Mouse (Mus musculus): Measurements from ENCODE around the gene Miox. TPM values are rescaled to one million over a fixed set of nuclear protein-coding genes. Genes with fewer than 3 reads are reported as not detected.

Miox gene
- polyA plus RNA-seq, 1 experiment from 2014 or later: not detected

DNA sequence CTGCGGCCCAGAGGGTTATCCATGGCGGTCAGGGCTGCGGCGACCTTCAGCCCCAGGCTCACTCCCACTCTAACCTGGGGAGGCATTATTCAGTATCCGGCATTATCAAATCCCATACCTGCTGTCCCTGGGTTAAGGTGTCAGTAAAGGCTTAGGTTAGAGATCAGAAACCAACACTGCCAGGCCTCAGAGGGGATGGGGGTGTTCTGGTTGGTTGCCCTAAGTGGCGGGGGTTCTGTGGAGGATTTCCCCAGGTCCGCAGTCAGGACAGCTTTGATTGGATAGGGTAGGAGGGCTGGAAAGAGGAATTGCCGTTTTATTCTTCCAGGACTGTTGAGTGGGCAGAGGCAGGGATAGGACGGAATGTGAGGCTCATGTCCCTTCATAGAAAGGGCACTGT is 40.1 kb downstream of the Miox start:
- peak overlapping the region; percentile 63 for H3K4me3 ChIP-seq
- peak overlapping the region; percentile 69 for H3K4me2 ChIP-seq (replicated peaks)
- peaks cover 42% of the 10 kb centered on the region for H3K27me3 ChIP-seq
- 50% methylated on average over 9 of the region's 9 CpGs for WGBS
- H3K9me3 ChIP-seq (replicated peaks): no peaks in the 10 kb centered on the region
- H3K9ac ChIP-seq: peak overlapping the region; percentile 73
- no peak for ATAC-seq (ENCODE audit: low FRiP score)
- H3K4me1 ChIP-seq: peaks cover 28% of the 10 kb centered on the region
- peak overlapping the region; percentile 95; the same call in 1 of the 2 replicates for H3K27ac ChIP-seq
- peaks cover 36% of the 10 kb centered on the region for H3K36me3 ChIP-seq

GRCm38 (mm10) chr15:89374801-89375534 is 40.8 kb downstream of the Miox start:
- Histone ChIP-seq H3K4me3 (no peak overlapping the region), H3K36me3 (peaks cover 30% of the 10 kb centered on the region), H3K4me1 (peaks cover 31% of the 10 kb centered on the region), H3K9me3 (replicated peaks) (no peaks in the 10 kb centered on the region), H3K27me3 (peaks cover 47% of the 10 kb centered on the region), H3K9ac (no peak overlapping the region), H3K27ac (no peak overlapping the region), H3K4me2 (replicated peaks) (no peak overlapping the region)
- no peak for ATAC-seq (ENCODE audit: low FRiP score)
- 91% methylated on average over 17 of the region's 17 CpGs for WGBS

GRCm38 (mm10) chr15:89376040-89376439 is 41.8 kb downstream of the Miox start:
- Histone ChIP-seq H3K27ac (no peak overlapping the region), H3K4me1 (peaks cover 31% of the 10 kb centered on the region), H3K9me3 (replicated peaks) (no peaks in the 10 kb centered on the region), H3K4me2 (replicated peaks) (no peak overlapping the region), H3K27me3 (peaks cover 55% of the 10 kb centered on the region), H3K9ac (no peak overlapping the region), H3K4me3 (no peak overlapping the region), H3K36me3 (peaks cover 19% of the 10 kb centered on the region)
- ATAC-seq (ENCODE audit: low FRiP score): no peak
- 77% methylated on average over 7 of the region's 7 CpGs for WGBS

GRCm38 (mm10) chr15:89376957-89377356 is 42.8 kb downstream of the Miox start, which contains the start of gene Tymp:
Gene Tymp, minus strand, starts transcription at chr15:89377039.
- 20% methylated on average over 16 of the region's 16 CpGs for WGBS
- no peak within 1 kb of the TSS for H3K27ac ChIP-seq
- no peak within 1 kb of the TSS for H3K4me2 ChIP-seq (replicated peaks)
- no peak within 1 kb of the TSS for H3K4me3 ChIP-seq
- peaks cover 10% of the 10 kb centered on the region for H3K36me3 ChIP-seq
- H3K9ac ChIP-seq: no peak within 1 kb of the TSS
- H3K4me1 ChIP-seq: peaks cover 31% of the 10 kb centered on the region
- no peak for ATAC-seq (ENCODE audit: low FRiP score)
- H3K9me3 ChIP-seq (replicated peaks): no peaks in the 10 kb centered on the region
- peaks cover 60% of the 10 kb centered on the region for H3K27me3 ChIP-seq

DNA sequence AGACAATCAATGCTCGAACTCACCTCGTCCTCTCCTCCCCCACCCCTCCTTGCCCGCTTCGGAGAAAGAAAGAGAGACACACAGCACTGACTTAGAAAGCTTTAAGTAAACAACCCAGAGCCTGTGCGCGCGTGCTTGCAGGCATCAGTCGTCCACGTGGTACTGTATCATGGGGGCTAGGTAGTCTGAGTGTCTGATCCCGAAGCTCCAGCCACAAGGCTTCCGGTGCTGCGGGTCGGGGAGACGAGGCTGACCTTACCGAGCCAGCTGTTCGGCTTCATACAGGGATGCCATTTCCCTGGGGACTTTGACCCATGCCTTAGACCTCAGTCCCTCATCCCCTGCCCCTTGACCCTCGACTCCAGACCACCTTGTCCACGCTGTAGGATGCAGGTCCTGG is 43.2 kb downstream of the Miox start:
- 6% methylated on average over 18 of the region's 18 CpGs for WGBS
- Histone ChIP-seq H3K9ac (no peak overlapping the region), H3K27ac (no peak overlapping the region), H3K4me1 (peaks cover 31% of the 10 kb centered on the region), H3K4me3 (no peak overlapping the region), H3K27me3 (peaks cover 62% of the 10 kb centered on the region), H3K4me2 (replicated peaks) (no peak overlapping the region), H3K9me3 (replicated peaks) (no peaks in the 10 kb centered on the region), H3K36me3 (peaks cover 6% of the 10 kb centered on the region)
- no peak for ATAC-seq (ENCODE audit: low FRiP score)

- Histone ChIP-seq H3K4me1 (peaks cover 24% of the 10 kb centered on the region), H3K27ac (no peak overlapping the region), H3K4me2 (replicated peaks) (peak overlapping the region; percentile 64), H3K36me3 (no peaks in the 10 kb centered on the region), H3K9me3 (replicated peaks) (no peaks in the 10 kb centered on the region), H3K4me3 (peak overlapping the region; percentile 35), H3K9ac (peak overlapping the region; percentile 50; the same call in 1 of the 2 replicates), H3K27me3 (peaks cover 62% of the 10 kb centered on the region)
- no peak for ATAC-seq (ENCODE audit: low FRiP score)
- 12% methylated on average over 46 of the region's 46 CpGs for WGBS
Observed at GRCm38 (mm10) chr15:89377938-89378828, 44.0 kb downstream of the Miox start.

DNA sequence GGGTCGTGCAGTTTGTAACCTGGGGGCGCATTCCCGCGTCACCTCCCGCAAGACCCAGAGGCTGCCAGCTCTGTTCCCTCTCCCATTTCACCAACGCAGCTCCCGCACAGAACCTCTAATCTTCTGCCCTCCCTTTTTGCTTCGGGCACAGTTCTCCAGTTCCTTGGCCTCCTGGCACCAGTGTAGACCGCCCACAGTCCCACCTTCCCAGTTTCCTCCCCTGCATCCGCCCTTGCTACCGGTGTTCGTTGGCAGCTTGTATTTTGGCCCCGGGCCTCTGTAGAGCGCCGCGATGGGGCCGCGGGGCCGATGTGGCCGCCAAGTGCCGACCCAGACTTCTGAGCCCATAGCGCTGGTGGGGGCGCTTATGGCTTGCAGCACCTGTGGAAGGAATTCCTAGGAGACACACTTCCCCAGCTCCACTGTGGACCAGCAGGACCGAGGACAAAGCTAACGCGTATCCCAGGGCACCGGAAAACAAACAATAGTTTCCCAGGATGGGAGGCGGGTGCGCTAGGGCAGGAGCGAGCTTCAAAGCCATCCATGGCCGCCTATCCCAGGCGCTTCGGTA is 44.7 kb downstream of the Miox start, which contains the start of gene Odf3b:
Gene Odf3b, minus strand, starts transcription at position 452 of the 571 bp plus-strand sequence.
- Histone ChIP-seq H3K9me3 (replicated peaks) (no peaks in the 10 kb centered on the region), H3K36me3 (no peaks in the 10 kb centered on the region), H3K9ac (peak within 1 kb of the TSS; percentile 50), H3K27me3 (peaks cover 62% of the 10 kb centered on the region), H3K27ac (no peak within 1 kb of the TSS), H3K4me3 (peak within 1 kb of the TSS; percentile 35), H3K4me1 (peaks cover 23% of the 10 kb centered on the region), H3K4me2 (replicated peaks) (peak within 1 kb of the TSS; percentile 64)
- WGBS: under 1% methylated on average over 33 of the region's 33 CpGs
- no peak for ATAC-seq (ENCODE audit: low FRiP score)

DNA sequence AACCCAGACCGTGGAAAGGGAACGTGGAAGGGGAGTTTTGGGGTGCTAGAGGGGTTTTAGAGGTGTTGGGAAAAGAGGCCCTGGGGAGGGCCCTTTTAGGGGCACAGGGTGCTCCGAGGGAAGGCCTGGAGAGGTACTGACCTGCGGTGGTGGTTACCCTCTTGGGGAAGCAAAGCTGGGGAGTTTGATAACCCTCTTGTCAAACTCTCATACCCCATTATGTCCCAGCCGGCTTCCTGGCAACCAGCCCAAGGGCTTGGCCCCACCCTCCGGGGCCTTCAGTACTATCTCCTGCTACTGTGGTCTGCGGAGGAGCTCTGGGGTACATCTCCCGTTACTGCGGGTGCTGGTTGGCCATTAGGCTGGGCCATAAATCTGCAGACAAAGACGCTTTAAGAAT is 45.2 kb downstream of the Miox start:
- Histone ChIP-seq H3K4me3 (peak overlapping the region; percentile 35), H3K4me2 (replicated peaks) (peak overlapping the region; percentile 64), H3K9ac (no peak overlapping the region), H3K36me3 (no peaks in the 10 kb centered on the region), H3K27me3 (peaks cover 65% of the 10 kb centered on the region), H3K9me3 (replicated peaks) (no peaks in the 10 kb centered on the region), H3K27ac (no peak overlapping the region), H3K4me1 (peaks cover 20% of the 10 kb centered on the region)
- no peak for ATAC-seq (ENCODE audit: low FRiP score)
- 12% methylated on average over 10 of the region's 10 CpGs for WGBS

DNA sequence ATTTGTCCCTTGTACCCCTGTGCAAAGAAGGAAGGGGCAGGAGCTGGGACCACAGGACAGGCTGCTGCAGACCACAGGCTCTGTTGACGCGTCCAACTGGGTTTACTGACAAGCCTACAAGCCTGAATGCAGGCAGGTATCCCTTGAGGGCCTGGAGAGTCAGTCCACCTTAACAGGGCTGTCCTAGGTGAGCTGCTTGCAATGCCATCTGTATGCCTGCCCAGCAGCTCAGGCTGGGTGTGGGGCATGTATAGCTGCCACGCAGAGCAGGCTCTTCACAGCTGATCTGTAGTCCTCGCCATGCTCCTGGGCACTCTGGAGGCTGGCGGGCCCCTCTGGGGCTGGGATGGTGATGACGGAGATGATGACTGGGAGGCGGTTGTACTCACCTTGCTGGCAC is 50.4 kb downstream of the Miox start, which contains the start of gene Klhdc7b:
Gene Klhdc7b, plus strand, starts transcription at position 301 of the 400 bp plus-strand sequence.
- Histone ChIP-seq H3K4me1 (peaks cover under 1% of the 10 kb centered on the region; the same call in 1 of the 2 replicates), H3K36me3 (no peaks in the 10 kb centered on the region), H3K9ac (no peak within 1 kb of the TSS), H3K27me3 (peaks cover 25% of the 10 kb centered on the region), H3K4me2 (replicated peaks) (no peak within 1 kb of the TSS), H3K27ac (no peak within 1 kb of the TSS), H3K9me3 (replicated peaks) (no peaks in the 10 kb centered on the region), H3K4me3 (no peak within 1 kb of the TSS)
- ATAC-seq (ENCODE audit: low FRiP score): no peak
- WGBS: 86% methylated on average over 7 of the region's 7 CpGs

Small RNA genes within 50 kb of the gene (microRNA-seq; reads per million reads assigned to microRNA genes)
- not detected for gene Mir6959

Other genes with a start within 250 kb of the Miox start
- gene Selenoo, start 245.3 kb upstream of the Miox start, polyA plus RNA-seq (2016; fragmentation: Nextera tagmentation; extraction: Ambion mirVana): 23.9 and 24.8 TPM in 2 replicates
- gene Tubgcp6, start 211.3 kb upstream of the Miox start, polyA plus RNA-seq (2016; fragmentation: Nextera tagmentation; extraction: Ambion mirVana): 22.3 and 22.8 TPM in 2 replicates
- gene Hdac10, start 205.7 kb upstream of the Miox start, polyA plus RNA-seq (2016; fragmentation: Nextera tagmentation; extraction: Ambion mirVana): 18.8 and 22.0 TPM in 2 replicates
- gene Mapk12, start 193.7 kb upstream of the Miox start, polyA plus RNA-seq (2016; fragmentation: Nextera tagmentation; extraction: Ambion mirVana): 10.0 and 11.4 TPM in 2 replicates
- gene Mapk11, start 184.8 kb upstream of the Miox start, polyA plus RNA-seq (2016; fragmentation: Nextera tagmentation; extraction: Ambion mirVana): 39.0 and 41.9 TPM in 2 replicates
- gene Plxnb2, start 153.6 kb upstream of the Miox start, polyA plus RNA-seq (2016; fragmentation: Nextera tagmentation; extraction: Ambion mirVana): 167 and 169 TPM in 2 replicates
- 54.6 and 57.7 TPM in 2 replicates for gene Dennd6b, start 137.9 kb upstream of the Miox start, polyA plus RNA-seq (2016; fragmentation: Nextera tagmentation; extraction: Ambion mirVana)
- gene Ppp6r2, start 122.8 kb upstream of the Miox start, polyA plus RNA-seq (2016; fragmentation: Nextera tagmentation; extraction: Ambion mirVana): 62.3 and 65.2 TPM in 2 replicates
- gene Sbf1, start 19.1 kb upstream of the Miox start, polyA plus RNA-seq (2016; fragmentation: Nextera tagmentation; extraction: Ambion mirVana): 81.1 and 95.5 TPM in 2 replicates
- not detected in 2 replicates for gene Adm2, start 11.7 kb upstream of the Miox start, polyA plus RNA-seq (2016; fragmentation: Nextera tagmentation; extraction: Ambion mirVana)
- 42.5 and 47.3 TPM in 2 replicates for gene Lmf2, start 21.3 kb downstream of the Miox start, polyA plus RNA-seq (2016; fragmentation: Nextera tagmentation; extraction: Ambion mirVana)
- 140 and 151 TPM in 2 replicates for gene Ncaph2, start 21.3 kb downstream of the Miox start, polyA plus RNA-seq (2016; fragmentation: Nextera tagmentation; extraction: Ambion mirVana)
- gene Sco2, start 39.4 kb downstream of the Miox start, polyA plus RNA-seq (2016; fragmentation: Nextera tagmentation; extraction: Ambion mirVana): 4.9 and 6.5 TPM in 2 replicates
- gene Tymp, start 42.6 kb downstream of the Miox start, polyA plus RNA-seq (2016; fragmentation: Nextera tagmentation; extraction: Ambion mirVana): 1.4 and 1.6 TPM in 2 replicates
- 2.6 and 3.2 TPM in 2 replicates for gene Odf3b, start 44.9 kb downstream of the Miox start, polyA plus RNA-seq (2016; fragmentation: Nextera tagmentation; extraction: Ambion mirVana)
- gene Klhdc7b, start 50.5 kb downstream of the Miox start, polyA plus RNA-seq (2016; fragmentation: Nextera tagmentation; extraction: Ambion mirVana): not detected in 2 replicates
- not detected in 2 replicates for gene Syce3, start 76.1 kb downstream of the Miox start, polyA plus RNA-seq (2016; fragmentation: Nextera tagmentation; extraction: Ambion mirVana)
- gene Cpt1b, start 91.5 kb downstream of the Miox start, polyA plus RNA-seq (2016; fragmentation: Nextera tagmentation; extraction: Ambion mirVana): 1.2 TPM in 2 replicates
- 4.1 and 4.6 TPM in 2 replicates for gene C730034F03Rik, start 95.2 kb downstream of the Miox start, polyA plus RNA-seq (2016; fragmentation: Nextera tagmentation; extraction: Ambion mirVana)
- not detected in 2 replicates for gene Gm44502, start 95.3 kb downstream of the Miox start, polyA plus RNA-seq (2016; fragmentation: Nextera tagmentation; extraction: Ambion mirVana)
- 67.4 and 72.0 TPM in 2 replicates for gene Chkb, start 95.5 kb downstream of the Miox start, polyA plus RNA-seq (2016; fragmentation: Nextera tagmentation; extraction: Ambion mirVana)
- gene Mapk8ip2, start 119.5 kb downstream of the Miox start, polyA plus RNA-seq (2016; fragmentation: Nextera tagmentation; extraction: Ambion mirVana): 53.3 and 56.7 TPM in 2 replicates
- gene Arsa, start 143.0 kb downstream of the Miox start, polyA plus RNA-seq (2016; fragmentation: Nextera tagmentation; extraction: Ambion mirVana): 19.5 and 19.8 TPM in 2 replicates
- gene Shank3, start 165.2 kb downstream of the Miox start, polyA plus RNA-seq (2016; fragmentation: Nextera tagmentation; extraction: Ambion mirVana): 7.5 and 8.1 TPM in 2 replicates
- 1.2 and 1.3 TPM in 2 replicates for gene Acr, start 233.9 kb downstream of the Miox start, polyA plus RNA-seq (2016; fragmentation: Nextera tagmentation; extraction: Ambion mirVana)

Measured in hindbrain, embryonic 12.5 days (tissue).